Mouse (Mus musculus) limb, embryonic 15.5 days (tissue): Measurements from ENCODE around the gene Lrrc42. TPM values are rescaled to one million over a fixed set of nuclear protein-coding genes. Genes with fewer than 3 reads are reported as not detected.

ENCODE experiments used
- ATAC-seq: fragments of 200-750 bp; cut with Nextera tagmentation; 2 replicates; pipeline ENCODE4 v1.8.0; 2017; ENCODE audit warnings: low read depth, moderate TSS enrichment; ENCODE audit not compliant: insufficient number of reproducible peaks, low FRiP score, low TSS enrichment
- H3K27ac ChIP-seq: fragments of 300-500 bp; sonication (generic); 2 replicates; pipeline ENCODE4 v1.5.1; 2015; ENCODE audit warnings: moderate library complexity, mild to moderate bottlenecking, inconsistent platforms
- H3K27me3 ChIP-seq: fragments of 300-500 bp; sonication (generic); 2 replicates; pipeline ENCODE4 v1.6.1; 2015; ENCODE audit warnings: inconsistent platforms
- H3K36me3 ChIP-seq: fragments of 300-500 bp; sonication (generic); 2 replicates; pipeline ENCODE4 v1.6.1; 2015; ENCODE audit warnings: inconsistent platforms
- H3K4me1 ChIP-seq: fragments of 300-500 bp; sonication (generic); 2 replicates; pipeline ENCODE4 v1.6.1; 2015; ENCODE audit warnings: inconsistent platforms
- H3K4me2 ChIP-seq: fragments of 300-500 bp; sonication (generic); 2 replicates; pipeline ENCODE4 v1.6.1; 2015; ENCODE audit warnings: mild to moderate bottlenecking, inconsistent platforms
- H3K4me3 ChIP-seq: fragments of 300-500 bp; sonication (generic); 2 replicates; pipeline ENCODE4 v1.5.1; 2015; ENCODE audit warnings: mild to moderate bottlenecking, inconsistent platforms
- H3K9ac ChIP-seq: fragments of 300-500 bp; sonication (generic); 2 replicates; pipeline ENCODE4 v1.6.1; 2015; ENCODE audit warnings: inconsistent platforms
- H3K9me3 ChIP-seq: fragments of 300-500 bp; sonication (generic); 2 replicates; pipeline ENCODE4 v1.6.1; 2016; ENCODE audit warnings: inconsistent platforms
- WGBS: fragments of 180-500 bp; shearing (Covaris S2); methylation state at CpG from one replicate; pipeline ENCODE4 v1.1.7; 2015; 5-methylcytosine and 5-hydroxymethylcytosine counted together
- polyA plus RNA-seq: library from polyadenylated mRNA; unstranded; fragments of >200 nt; fragmentation: Nextera tagmentation; extraction: Ambion mirVana; gene quantifications from 2 replicates; pipeline ENCODE4 v1.2.1, GENCODE M21; 2015

The Lrrc42 gene
- polyA plus RNA-seq, 1 experiment from 2014 or later = 77.7 TPM

DNA sequence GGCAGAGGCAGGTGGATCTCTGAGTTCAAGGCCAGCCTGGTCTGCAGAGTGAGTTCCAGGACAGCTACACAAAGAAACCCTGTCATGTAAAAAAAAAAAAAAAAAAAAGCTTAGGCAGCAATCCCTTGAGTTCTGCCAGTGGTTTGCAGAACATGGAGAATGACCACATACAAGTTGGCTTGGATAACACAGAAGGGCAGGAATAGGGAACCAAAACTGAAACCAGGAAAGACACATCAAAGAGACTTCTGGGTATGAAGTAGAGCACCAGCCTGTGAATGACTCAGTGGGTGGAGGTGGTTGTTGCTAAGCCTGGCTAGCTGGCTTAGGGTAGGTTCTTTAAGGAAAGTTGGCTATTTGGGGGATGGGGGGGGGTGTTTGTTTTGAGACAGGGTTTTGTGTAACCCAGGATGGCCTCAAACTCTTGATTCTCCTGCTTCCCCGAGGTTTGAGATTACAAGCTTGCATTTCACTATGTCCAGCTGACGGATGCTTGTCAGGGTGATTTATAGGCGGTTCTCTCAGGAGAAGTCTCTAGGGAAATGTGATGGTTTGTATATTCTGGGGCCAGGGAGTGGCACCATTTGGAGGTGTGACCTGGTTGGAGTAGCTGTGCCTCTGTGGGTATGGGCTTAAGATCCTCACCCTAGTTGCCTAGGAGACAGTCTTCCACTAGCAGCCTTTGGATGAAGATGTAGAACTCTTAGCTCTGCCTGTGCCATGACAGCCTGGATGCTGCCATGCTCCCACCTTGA, 32.3 kb upstream of the Lrrc42 start:
- Histone ChIP-seq H3K4me2 (no peak overlapping the region), H3K9me3 (no peaks in the 10 kb centered on the region), H3K36me3 (peaks cover 6% of the 10 kb centered on the region), H3K27ac (no peak overlapping the region), H3K9ac (no peak overlapping the region), H3K4me1 (no peaks in the 10 kb centered on the region), H3K4me3 (no peak overlapping the region), H3K27me3 (no peaks in the 10 kb centered on the region)
- ATAC-seq = no peak
- 66% methylated on average over 3 of the region's 3 CpGs for WGBS

DNA sequence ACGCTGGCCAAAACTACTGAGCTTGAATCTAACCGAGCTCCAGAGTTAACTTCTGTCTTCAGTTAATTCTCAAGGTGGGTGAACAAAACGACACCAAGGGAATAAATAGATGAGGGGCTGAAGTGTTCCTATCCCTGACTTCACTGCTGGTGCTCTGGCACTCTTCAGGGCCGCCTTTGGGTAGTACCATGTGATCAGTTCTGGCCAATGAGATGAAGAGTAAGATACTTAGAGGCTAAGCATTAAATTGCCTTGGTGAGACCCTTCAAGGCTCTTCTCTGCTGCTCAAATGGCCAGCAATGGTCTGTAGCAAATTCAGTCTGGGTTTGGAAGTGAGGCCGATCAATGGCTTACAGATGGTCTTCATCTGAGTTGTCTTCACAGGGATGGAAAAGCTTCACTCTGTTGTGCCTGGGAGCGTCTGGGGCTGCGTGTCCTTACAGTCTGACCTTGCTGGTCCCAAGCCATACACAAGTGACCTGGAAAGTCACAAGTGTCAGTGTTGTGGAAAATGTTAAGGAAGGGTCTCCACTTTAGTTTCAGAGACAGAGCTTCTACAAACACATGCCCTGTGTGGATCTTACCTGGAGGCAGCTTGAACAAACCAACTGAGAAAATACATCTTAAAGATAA, 27.6 kb upstream of the Lrrc42 start:
- WGBS = 79% methylated on average over 7 of the region's 7 CpGs
- Histone ChIP-seq H3K27ac (no peak overlapping the region), H3K9ac (no peak overlapping the region), H3K4me2 (no peak overlapping the region), H3K4me3 (no peak overlapping the region), H3K27me3 (no peaks in the 10 kb centered on the region), H3K9me3 (no peaks in the 10 kb centered on the region), H3K4me1 (no peaks in the 10 kb centered on the region), H3K36me3 (peaks cover 14% of the 10 kb centered on the region)
- no peak for ATAC-seq

DNA sequence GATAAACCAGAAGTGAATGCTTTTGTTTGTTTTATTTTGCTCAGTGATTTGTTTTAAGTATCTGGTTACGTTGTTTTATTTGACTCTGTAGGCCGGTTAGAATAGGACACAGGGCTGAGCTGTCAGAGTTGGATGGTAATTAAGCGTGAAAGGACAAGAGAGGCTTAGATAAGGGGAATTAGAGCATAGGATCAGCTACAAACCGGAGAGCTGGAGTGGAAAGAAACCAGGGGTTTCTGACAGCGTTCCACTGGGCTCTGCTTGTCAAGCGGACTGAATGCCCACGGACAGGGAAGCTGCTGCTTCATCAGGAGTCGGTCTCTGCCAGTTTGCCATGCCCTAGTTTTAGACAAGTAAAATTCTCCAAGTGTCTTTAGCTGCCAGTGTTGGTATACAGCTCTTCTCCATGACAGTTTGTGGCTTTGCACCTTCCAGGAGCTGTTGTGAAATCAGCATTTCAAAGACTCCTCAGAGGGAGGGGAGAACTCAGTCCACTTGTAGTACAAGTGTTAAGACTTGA, 24.9 kb upstream of the Lrrc42 start:
- Histone ChIP-seq H3K27ac (no peak overlapping the region), H3K4me2 (no peak overlapping the region), H3K36me3 (peaks cover 18% of the 10 kb centered on the region), H3K4me3 (no peak overlapping the region), H3K9ac (no peak overlapping the region), H3K9me3 (no peaks in the 10 kb centered on the region), H3K27me3 (no peaks in the 10 kb centered on the region), H3K4me1 (peaks cover 12% of the 10 kb centered on the region)
- ATAC-seq = no peak
- 49% methylated on average over 8 of the region's 8 CpGs for WGBS

DNA sequence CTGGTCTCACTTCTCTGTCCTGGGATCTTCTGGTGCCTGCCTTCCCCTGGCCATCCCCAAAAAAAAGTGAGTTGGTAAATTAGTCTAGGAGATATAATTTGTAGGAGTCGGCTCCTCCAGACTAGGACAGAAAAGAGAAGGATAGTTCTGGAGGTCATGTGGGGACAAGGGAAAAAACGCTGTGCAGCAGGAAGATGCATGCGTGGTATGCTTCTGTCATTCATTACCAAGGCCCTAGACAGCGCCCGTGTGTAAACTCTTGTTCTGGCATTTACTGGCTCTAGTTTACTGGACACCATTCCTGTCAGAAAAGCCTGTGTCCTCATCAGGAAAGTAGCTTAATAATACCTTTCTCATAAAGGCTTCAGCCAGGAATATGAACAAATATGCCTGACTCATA, 21.2 kb upstream of the Lrrc42 start:
- no peak for ATAC-seq
- WGBS = 53% methylated on average over 5 of the region's 5 CpGs
- Histone ChIP-seq H3K9ac (no peak overlapping the region), H3K9me3 (no peaks in the 10 kb centered on the region), H3K27me3 (no peaks in the 10 kb centered on the region), H3K4me1 (peaks cover 12% of the 10 kb centered on the region), H3K4me3 (no peak overlapping the region), H3K27ac (peak overlapping the region; percentile 67), H3K4me2 (no peak overlapping the region), H3K36me3 (peaks cover 10% of the 10 kb centered on the region)

DNA sequence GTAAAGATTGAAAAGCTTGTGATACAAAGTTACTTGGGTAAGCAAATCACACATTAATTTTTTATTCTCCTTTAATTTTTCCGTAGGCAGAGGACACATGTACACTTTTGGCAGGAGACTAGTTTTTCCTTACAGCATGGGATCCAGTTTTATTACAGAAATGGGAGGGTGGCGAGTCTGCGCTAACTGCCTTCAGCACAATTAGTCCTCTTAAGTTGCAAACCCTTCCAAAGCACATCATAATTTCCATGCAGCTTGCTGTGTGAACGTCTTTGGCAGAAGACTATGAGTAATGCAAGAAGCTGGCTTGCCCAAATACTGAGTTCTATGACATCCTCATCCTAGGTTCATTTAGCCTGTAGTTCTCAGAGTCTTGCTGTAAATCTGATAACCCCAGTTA, 20.4 kb upstream of the Lrrc42 start:
- H3K9ac ChIP-seq = no peak overlapping the region
- no peaks in the 10 kb centered on the region for H3K27me3 ChIP-seq
- H3K4me2 ChIP-seq = no peak overlapping the region
- ATAC-seq = no peak
- H3K36me3 ChIP-seq = peaks cover 10% of the 10 kb centered on the region
- peak overlapping the region; percentile 67 for H3K27ac ChIP-seq
- H3K4me1 ChIP-seq = peaks cover 12% of the 10 kb centered on the region
- no peaks in the 10 kb centered on the region for H3K9me3 ChIP-seq
- no peak overlapping the region for H3K4me3 ChIP-seq
- WGBS = 30% methylated on average over 4 of the region's 4 CpGs

DNA sequence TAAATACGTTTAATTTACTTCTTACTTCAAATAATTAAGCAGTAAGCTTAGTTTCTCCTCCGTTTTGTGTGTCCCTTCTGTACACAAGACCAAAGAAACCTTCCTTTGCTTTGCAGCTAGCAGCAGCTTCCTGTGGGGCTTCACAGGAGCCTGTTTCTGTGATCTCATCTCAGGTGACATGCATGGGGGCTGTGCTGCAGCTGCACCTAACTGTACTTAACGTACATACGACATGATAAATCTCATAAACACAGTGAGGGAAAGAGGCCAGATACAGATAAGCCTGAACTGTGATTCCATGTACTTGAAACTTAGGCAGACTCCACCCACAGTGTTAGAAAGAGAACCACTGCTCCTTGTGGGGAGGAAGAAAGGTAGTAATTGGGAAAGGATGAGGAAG, 6.7 kb upstream of the Lrrc42 start:
- no peak for ATAC-seq
- Histone ChIP-seq H3K4me2 (no peak overlapping the region), H3K27ac (no peak overlapping the region), H3K27me3 (no peaks in the 10 kb centered on the region), H3K9ac (no peak overlapping the region), H3K9me3 (no peaks in the 10 kb centered on the region), H3K4me1 (no peaks in the 10 kb centered on the region), H3K36me3 (peaks cover 7% of the 10 kb centered on the region), H3K4me3 (no peak overlapping the region)
- 41% methylated on average over 4 of the region's 4 CpGs for WGBS

DNA sequence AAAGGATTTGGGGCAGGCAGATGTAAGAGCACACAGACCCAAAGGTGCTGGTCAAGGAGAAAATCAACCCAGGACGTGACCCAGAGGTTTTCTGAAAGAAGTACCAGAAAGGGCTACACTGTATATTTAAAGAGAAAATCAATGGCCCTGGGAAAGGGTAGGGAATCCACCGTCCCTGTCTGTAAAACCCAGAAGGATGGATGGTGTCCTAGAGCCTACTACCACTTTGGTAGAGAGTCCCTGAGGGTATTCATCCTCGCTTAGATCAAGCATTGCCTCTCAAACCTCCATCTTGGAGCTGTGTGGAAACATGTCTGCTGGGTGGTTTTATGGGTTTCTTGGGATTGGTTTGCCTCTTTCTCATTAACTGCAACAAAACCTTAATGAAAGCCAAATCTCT, 1.1 kb upstream of the Lrrc42 start:
- ATAC-seq = no peak
- Histone ChIP-seq H3K9ac (peak overlapping the region; percentile 75), H3K4me1 (peaks cover 27% of the 10 kb centered on the region), H3K27ac (peak overlapping the region; percentile 90), H3K36me3 (no peaks in the 10 kb centered on the region), H3K9me3 (no peaks in the 10 kb centered on the region), H3K4me3 (peak overlapping the region; percentile 88), H3K27me3 (no peaks in the 10 kb centered on the region), H3K4me2 (peak overlapping the region; percentile 54)
- 8% methylated on average over 3 of the region's 3 CpGs for WGBS

DNA sequence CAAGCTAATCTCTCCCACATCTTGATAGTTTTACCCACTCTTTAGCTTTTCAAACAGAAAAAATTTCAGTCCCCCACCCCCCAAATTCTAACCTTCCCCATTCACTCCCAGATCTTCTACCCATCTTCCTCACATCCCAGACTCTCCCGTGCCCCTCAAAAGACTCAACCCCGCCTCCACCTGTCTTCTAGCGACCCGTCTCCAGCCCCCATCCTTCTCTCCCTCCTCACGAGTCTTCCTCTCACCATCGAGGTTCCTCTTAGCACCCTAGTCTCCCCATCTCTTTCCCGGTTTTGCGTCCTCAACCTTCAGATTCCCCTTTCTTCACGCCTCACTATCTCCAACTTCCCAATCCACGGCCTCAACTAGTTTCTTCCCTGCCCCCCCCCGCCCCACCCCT, 810 bp downstream of the Lrrc42 start:
- Histone ChIP-seq H3K27me3 (no peaks in the 10 kb centered on the region), H3K4me3 (peak overlapping the region; percentile 88), H3K4me1 (peaks cover 30% of the 10 kb centered on the region), H3K4me2 (peak overlapping the region; percentile 61), H3K27ac (peak overlapping the region; percentile 88), H3K36me3 (0 out of 2 replicates have a peak, but pooled peaks cover 1% of the 10 kb centered on the region), H3K9me3 (no peaks in the 10 kb centered on the region), H3K9ac (peak overlapping the region; percentile 85)
- ATAC-seq = no peak
- 0% methylated on average over 11 of the region's 11 CpGs for WGBS

DNA sequence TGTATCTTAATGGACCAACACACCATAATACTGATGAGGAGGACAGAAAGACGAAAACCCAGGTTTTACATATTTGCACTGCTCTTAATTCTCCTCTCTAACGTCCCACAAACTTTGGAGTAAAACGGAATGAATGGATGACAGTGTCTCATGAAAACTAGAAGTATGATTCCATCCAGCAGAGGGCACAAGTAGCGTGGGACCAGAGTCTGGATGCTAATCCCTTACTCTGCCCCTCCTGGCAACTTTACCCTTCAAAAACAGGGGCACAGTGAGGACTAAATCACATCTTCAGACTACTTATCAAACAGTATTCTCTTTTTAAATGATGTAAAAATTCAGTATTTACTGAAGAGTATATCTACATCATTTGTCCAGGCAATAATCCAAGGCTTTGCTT, 2.8 kb downstream of the Lrrc42 start:
- H3K36me3 ChIP-seq = peaks cover 10% of the 10 kb centered on the region; the same call in 1 of the 2 replicates
- peaks cover 42% of the 10 kb centered on the region for H3K4me1 ChIP-seq
- ATAC-seq = no peak
- no peaks in the 10 kb centered on the region for H3K9me3 ChIP-seq
- no peak overlapping the region for H3K27ac ChIP-seq
- H3K9ac ChIP-seq = no peak overlapping the region
- H3K4me2 ChIP-seq = no peak overlapping the region
- WGBS = 16% methylated on average over 4 of the region's 4 CpGs
- H3K27me3 ChIP-seq = no peaks in the 10 kb centered on the region
- no peak overlapping the region for H3K4me3 ChIP-seq

DNA sequence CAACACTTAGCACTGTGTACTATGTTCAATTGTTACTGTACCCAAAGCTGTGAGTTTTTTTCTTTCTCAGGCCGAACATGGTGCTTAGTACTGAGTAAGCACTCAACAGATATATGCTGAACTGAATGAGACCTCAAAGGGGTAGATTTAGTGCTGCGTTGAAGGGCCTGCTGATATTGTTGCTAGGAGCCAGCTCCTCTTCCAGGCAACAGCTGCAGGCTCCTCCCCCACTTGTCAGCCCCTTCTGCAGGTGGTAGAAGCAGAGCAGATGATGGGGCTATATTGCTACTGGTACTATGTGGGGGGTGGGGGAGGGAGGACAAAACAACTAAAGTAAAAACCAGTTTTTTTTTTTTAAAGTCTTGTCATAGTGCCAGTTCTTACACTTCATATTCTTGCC, 3.9 kb downstream of the Lrrc42 start:
- WGBS = 54% methylated on average over 2 of the region's 2 CpGs
- Histone ChIP-seq H3K9ac (no peak overlapping the region), H3K4me3 (no peak overlapping the region), H3K36me3 (peaks cover 10% of the 10 kb centered on the region; the same call in 1 of the 2 replicates), H3K4me2 (no peak overlapping the region), H3K9me3 (no peaks in the 10 kb centered on the region), H3K27ac (no peak overlapping the region), H3K4me1 (peaks cover 44% of the 10 kb centered on the region), H3K27me3 (no peaks in the 10 kb centered on the region)
- ATAC-seq = no peak

DNA sequence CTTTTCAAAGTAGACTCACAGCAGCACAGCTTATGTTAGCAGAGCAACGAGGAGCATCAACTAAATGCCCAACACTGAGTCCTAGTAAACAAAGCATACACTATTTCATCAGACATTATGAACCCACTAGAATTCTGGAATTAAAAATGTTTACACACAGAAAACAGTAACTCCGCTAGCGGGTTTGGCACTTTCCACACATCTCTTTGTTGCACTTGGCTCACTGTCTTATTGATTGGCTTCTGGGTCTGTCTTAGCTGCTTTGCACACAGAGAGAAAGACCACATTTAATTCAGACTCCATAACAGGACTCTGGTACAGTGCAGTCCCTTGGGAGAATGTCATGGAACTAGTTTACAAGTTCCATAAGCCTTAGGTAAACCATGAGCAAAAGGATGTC, 5.3 kb downstream of the Lrrc42 start:
- peaks cover 44% of the 10 kb centered on the region for H3K4me1 ChIP-seq
- WGBS = 83% methylated on average over 3 of the region's 3 CpGs

DNA sequence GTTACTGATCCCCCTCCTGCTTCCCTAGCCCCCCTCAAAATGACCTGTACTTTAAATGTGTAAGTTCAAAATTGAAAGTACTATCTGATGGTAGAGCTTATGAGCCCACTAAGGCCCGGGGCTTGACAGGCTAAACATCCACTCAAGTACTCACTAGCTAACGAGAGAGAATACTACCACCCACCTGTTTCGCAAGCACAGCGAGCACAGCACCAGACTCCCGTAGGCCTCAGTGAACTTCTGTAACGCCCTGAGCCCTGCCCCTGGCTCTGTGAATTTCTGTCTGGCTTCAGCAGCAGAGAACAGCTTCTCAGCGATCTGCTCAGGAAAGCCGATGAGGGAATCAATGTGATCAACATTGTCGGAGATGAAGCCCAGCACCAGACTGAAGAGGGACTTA, 6.2 kb downstream of the Lrrc42 start:
- peaks cover 39% of the 10 kb centered on the region for H3K4me1 ChIP-seq
- H3K4me2 ChIP-seq = no peak overlapping the region
- H3K27me3 ChIP-seq = no peaks in the 10 kb centered on the region
- no peak for ATAC-seq
- H3K9me3 ChIP-seq = no peaks in the 10 kb centered on the region
- H3K27ac ChIP-seq = no peak overlapping the region
- H3K9ac ChIP-seq = no peak overlapping the region
- WGBS = 73% methylated on average over 9 of the region's 9 CpGs
- no peak overlapping the region for H3K4me3 ChIP-seq
- H3K36me3 ChIP-seq = peaks cover 24% of the 10 kb centered on the region; the same call in 1 of the 2 replicates

More for the DNA sequence above, 5.3 kb downstream of the Lrrc42 start:
- no peak overlapping the region for H3K27ac ChIP-seq
- H3K36me3 ChIP-seq = peaks cover 18% of the 10 kb centered on the region; the same call in 1 of the 2 replicates
- H3K9me3 ChIP-seq = no peaks in the 10 kb centered on the region
- H3K9ac ChIP-seq = no peak overlapping the region
- no peak for ATAC-seq
- no peak overlapping the region for H3K4me2 ChIP-seq
- H3K27me3 ChIP-seq = no peaks in the 10 kb centered on the region
- no peak overlapping the region for H3K4me3 ChIP-seq
